Mouse (Mus musculus) hindbrain, embryonic 11.5 days (tissue): Measurements from ENCODE around the gene Tgfbr3. TPM values are rescaled to one million over a fixed set of nuclear protein-coding genes. Genes with fewer than 3 reads are reported as not detected.

Source experiments
- ATAC-seq: fragments of 200-750 bp; cut with Nextera tagmentation; 2 replicates; pipeline ENCODE4 v1.8.0; 2017; ENCODE audit warnings: mild to moderate bottlenecking, moderate TSS enrichment, moderate library complexity; ENCODE audit not compliant: low FRiP score
- DNase-seq: peaks from one replicate; pipeline ENCODE4 v3.0.0-alpha.2; 2015; ENCODE audit warnings: low spot score
- H3K27ac ChIP-seq: fragments of 300-500 bp; sonication (generic); 2 replicates; pipeline ENCODE4 v1.5.1; 2014; ENCODE audit warnings: mild to moderate bottlenecking, low read depth, low read length
- H3K27me3 ChIP-seq: fragments of 300-500 bp; sonication (generic); 2 replicates; pipeline ENCODE4 v1.6.1; 2014; ENCODE audit warnings: mild to moderate bottlenecking, low read length, moderate library complexity, mixed read lengths; ENCODE audit not compliant: control insufficient read depth, insufficient read depth
- H3K36me3 ChIP-seq: fragments of 300-500 bp; sonication (generic); 2 replicates; pipeline ENCODE4 v1.6.1; 2014; ENCODE audit warnings: mild to moderate bottlenecking, low read length, moderate library complexity, mixed read lengths; ENCODE audit not compliant: control insufficient read depth, insufficient read depth
- H3K4me1 ChIP-seq: fragments of 300-500 bp; sonication (generic); replicated peaks from 2 replicates; pipeline ENCODE4 v1.6.1; 2014; ENCODE audit warnings: low read length, mixed read lengths; ENCODE audit not compliant: control insufficient read depth, insufficient read depth
- H3K4me2 ChIP-seq: fragments of 300-500 bp; sonication (generic); replicated peaks from 2 replicates; pipeline ENCODE4 v1.6.1; 2014; ENCODE audit warnings: mild to moderate bottlenecking, low read depth, low read length
- H3K4me3 ChIP-seq: fragments of 300-500 bp; sonication (generic); 2 replicates; pipeline ENCODE4 v1.5.1; 2014; ENCODE audit warnings: low read depth, low read length
- H3K9ac ChIP-seq: fragments of 300-500 bp; sonication (generic); 2 replicates; pipeline ENCODE4 v1.6.1; 2014; ENCODE audit warnings: low read depth, low read length
- H3K9me3 ChIP-seq: fragments of 300-500 bp; sonication (generic); 2 replicates; pipeline ENCODE4 v1.6.1; 2016; ENCODE audit warnings: low read length; ENCODE audit not compliant: control insufficient read depth
- WGBS: fragments of 180-500 bp; shearing (Covaris S2); extraction: QIAGEN DNeasy Blood & Tissue Kit; methylation state at CpG from one replicate; pipeline ENCODE4 v1.1.7; 2014; 5-methylcytosine and 5-hydroxymethylcytosine counted together
- polyA plus RNA-seq: library from polyadenylated mRNA; unstranded; fragments of >200 nt; fragmentation: Nextera tagmentation; extraction: Ambion mirVana; gene quantifications from 2 replicates; pipeline ENCODE4 v1.2.1, GENCODE M21; 2014

The Tgfbr3 gene
- polyA plus RNA-seq, 1 experiment from 2014 or later = 9.6 TPM

- H3K27ac ChIP-seq = no peak overlapping the region
- no peak overlapping the region for H3K9ac ChIP-seq
- no peak overlapping the region for H3K4me2 ChIP-seq
- ATAC-seq (no peak), DNase-seq (no peak)
- H3K36me3 ChIP-seq = no peaks in the 10 kb centered on the region
- no peaks in the 10 kb centered on the region for H3K9me3 ChIP-seq
- H3K4me3 ChIP-seq = no peak overlapping the region
- H3K27me3 ChIP-seq = no peaks in the 10 kb centered on the region
- 91% methylated on average over 5 of the region's 5 CpGs for WGBS
- H3K4me1 ChIP-seq = no peaks in the 10 kb centered on the region
Measured at GRCm38 (mm10) chr5:107169796-107170195, 119.6 kb downstream of the Tgfbr3 start.

- WGBS = 60% methylated on average over 8 of the region's 8 CpGs
- Histone ChIP-seq H3K9ac (no peak overlapping the region), H3K27me3 (no peaks in the 10 kb centered on the region), H3K4me3 (no peak overlapping the region), H3K9me3 (no peaks in the 10 kb centered on the region), H3K36me3 (no peaks in the 10 kb centered on the region), H3K4me1 (no peaks in the 10 kb centered on the region), H3K27ac (no peak overlapping the region), H3K4me2 (no peak overlapping the region)
- ATAC-seq = no peak
- peak; percentile 37 for DNase-seq
Measured at GRCm38 (mm10) chr5:107167872-107168300, 121.5 kb downstream of the Tgfbr3 start.

GRCm38 (mm10) chr5:107167373-107167772, 122.1 kb downstream of the Tgfbr3 start:
- WGBS = 54% methylated on average over 12 of the region's 12 CpGs
- DNase-seq = no peak
- no peak overlapping the region for H3K4me2 ChIP-seq
- ATAC-seq = no peak
- no peaks in the 10 kb centered on the region for H3K4me1 ChIP-seq
- no peaks in the 10 kb centered on the region for H3K27me3 ChIP-seq
- H3K36me3 ChIP-seq = no peaks in the 10 kb centered on the region
- no peak overlapping the region for H3K27ac ChIP-seq
- no peak overlapping the region for H3K9ac ChIP-seq
- no peaks in the 10 kb centered on the region for H3K9me3 ChIP-seq
- no peak overlapping the region for H3K4me3 ChIP-seq

GRCm38 (mm10) chr5:107166659-107167370, 122.6 kb downstream of the Tgfbr3 start:
- H3K4me2 ChIP-seq = no peak overlapping the region
- no peaks in the 10 kb centered on the region for H3K27me3 ChIP-seq
- DNase-seq (no peak), ATAC-seq (no peak)
- no peak overlapping the region for H3K9ac ChIP-seq
- 71% methylated on average over 11 of the region's 11 CpGs for whole genome bisulfite sequencing
- no peaks in the 10 kb centered on the region for H3K9me3 ChIP-seq
- no peaks in the 10 kb centered on the region for H3K36me3 ChIP-seq
- H3K27ac ChIP-seq = no peak overlapping the region
- no peak overlapping the region for H3K4me3 ChIP-seq
- H3K4me1 ChIP-seq = no peaks in the 10 kb centered on the region

- WGBS = 82% methylated on average over 7 of the region's 7 CpGs
Measured at GRCm38 (mm10) chr5:107165734-107166133, 123.7 kb downstream of the Tgfbr3 start.

GRCm38 (mm10) chr5:107165271-107165670, 124.2 kb downstream of the Tgfbr3 start:
- DNase-seq (no peak), ATAC-seq (no peak)
- no peaks in the 10 kb centered on the region for H3K36me3 ChIP-seq
- H3K9ac ChIP-seq = no peak overlapping the region
- no peak overlapping the region for H3K4me2 ChIP-seq
- H3K4me1 ChIP-seq = no peaks in the 10 kb centered on the region
- H3K27ac ChIP-seq = no peak overlapping the region
- WGBS = 89% methylated on average over 5 of the region's 5 CpGs
- H3K9me3 ChIP-seq = no peaks in the 10 kb centered on the region
- H3K4me3 ChIP-seq = no peak overlapping the region
- no peaks in the 10 kb centered on the region for H3K27me3 ChIP-seq

More at GRCm38 (mm10) chr5:107165734-107166133, 123.7 kb downstream of the Tgfbr3 start:
- Histone ChIP-seq H3K36me3 (no peaks in the 10 kb centered on the region), H3K27ac (no peak overlapping the region), H3K27me3 (no peaks in the 10 kb centered on the region), H3K4me2 (no peak overlapping the region), H3K4me1 (no peaks in the 10 kb centered on the region), H3K4me3 (no peak overlapping the region), H3K9me3 (no peaks in the 10 kb centered on the region), H3K9ac (no peak overlapping the region)
- ATAC-seq (no peak), DNase-seq (no peak)

- no peak overlapping the region for H3K9ac ChIP-seq
- 90% methylated on average over 4 of the region's 4 CpGs for WGBS
- no peaks in the 10 kb centered on the region for H3K36me3 ChIP-seq
- DNase-seq (no peak), ATAC-seq (no peak)
- H3K4me2 ChIP-seq = no peak overlapping the region
- no peaks in the 10 kb centered on the region for H3K27me3 ChIP-seq
- H3K9me3 ChIP-seq = no peaks in the 10 kb centered on the region
- no peak overlapping the region for H3K27ac ChIP-seq
- H3K4me1 ChIP-seq = no peaks in the 10 kb centered on the region
- H3K4me3 ChIP-seq = no peak overlapping the region
Measured at GRCm38 (mm10) chr5:107164856-107165255, 124.6 kb downstream of the Tgfbr3 start.

- no peak for ATAC-seq
- no peak overlapping the region for H3K4me2 ChIP-seq
- WGBS = 86% methylated on average over 4 of the region's 4 CpGs
- no peak for DNase-seq
- no peak overlapping the region for H3K9ac ChIP-seq
- H3K4me1 ChIP-seq = no peaks in the 10 kb centered on the region
- no peaks in the 10 kb centered on the region for H3K9me3 ChIP-seq
- no peaks in the 10 kb centered on the region for H3K36me3 ChIP-seq
- no peaks in the 10 kb centered on the region for H3K27me3 ChIP-seq
- H3K27ac ChIP-seq = no peak overlapping the region
- H3K4me3 ChIP-seq = no peak overlapping the region
Measured at GRCm38 (mm10) chr5:107164146-107164545, 125.3 kb downstream of the Tgfbr3 start.

GRCm38 (mm10) chr5:107163336-107163735, 126.1 kb downstream of the Tgfbr3 start:
- Histone ChIP-seq H3K9ac (no peak overlapping the region), H3K9me3 (no peaks in the 10 kb centered on the region), H3K36me3 (no peaks in the 10 kb centered on the region), H3K27me3 (no peaks in the 10 kb centered on the region), H3K4me1 (no peaks in the 10 kb centered on the region), H3K4me2 (no peak overlapping the region), H3K4me3 (no peak overlapping the region), H3K27ac (no peak overlapping the region)
- DNase-seq (no peak), ATAC-seq (no peak)
